Mouse (Mus musculus): ENCODE results near the gene Ccn2.

GRCm38 (mm10) chr10:24595250-24596002 lies at the start of gene Ccn2:
- TF ChIP-seq POLR2A (IDR thresholded peaks at IDR 0.05; ENCODE audit: low read depth, low read length), result peak; percentile 89
- TF ChIP-seq CTCF (IDR thresholded peaks at IDR 0.05; ENCODE audit: borderline replicate concordance, insufficient read depth, low read length), result no peak
